Mouse (Mus musculus) heart, adult 2 months (tissue): Measurements from ENCODE around the gene Zswim5.

Source experiments
- CTCF ChIP-seq: fragments of 200-600 bp; IDR thresholded peaks from 2 replicates; pipeline ENCODE4 v1.8.1; 2022; ENCODE audit warnings: antibody characterized with exemption, mild to moderate bottlenecking, moderate library complexity
- POLR2A ChIP-seq: fragments of 200-500 bp; IDR thresholded peaks from 2 replicates; pipeline ENCODE4 v1.6.1; 2011; ENCODE audit warnings: mild to moderate bottlenecking, low read depth, low read length, control low read depth; ENCODE audit not compliant: insufficient read depth

GRCm38 (mm10) chr4:116829364-116830069, 47.7 kb upstream of the Zswim5 start:
- no peak for TF ChIP-seq POLR2A
- no peak for TF ChIP-seq CTCF
